Comparison of ENCODE assay signal across 8 mouse cellular contexts in genomic region chr15:96287369-96287975, GRCm38 (mm10). TPM values are rescaled to one million over a fixed set of nuclear protein-coding genes. Genes with fewer than 3 reads are reported as not detected.
A peak's percentile ranks its signal among the peaks of the same experiment; 100 is the strongest.
DNase-seq lines count a peak whose midpoint lies in the region; ATAC-seq and TF ChIP-seq lines count a peak whose summit lies in the region.

TSS of gene Arid2 (plus strand) at chr15:96287518.

- peak; percentile 13; the same call in 1 of the 2 replicates for ATAC-seq in forebrain, embryonic 16.5 days
- peak; percentile 50 for ATAC-seq in lung, postnatal 0 days

- no peaks in the 10 kb centered on the region for H3K27me3 ChIP-seq in ES-Bruce4 (ENCODE audit: control insufficient read depth, insufficient read depth, low read length, poor library complexity, severe bottlenecking)
- no peaks in the 10 kb centered on the region for H3K27me3 ChIP-seq in forebrain, embryonic 16.5 days (replicated peaks; ENCODE audit: control insufficient read depth, insufficient read depth, low read length)
- H3K27me3 ChIP-seq in lung, postnatal 0 days (replicated peaks; ENCODE audit: insufficient read depth, low read length): no peaks in the 10 kb centered on the region

- no peak for TF ChIP-seq EP300 in ES-Bruce4 (IDR thresholded peaks at IDR 0.05; ENCODE audit: insufficient read depth, low read depth, low read length)
- no peak for TF ChIP-seq EP300 in lung, postnatal 0 days (IDR thresholded peaks at IDR 0.05)

- DNase-seq in cerebellum, adult 11-12 months: peak; percentile 77
- peak; percentile 74 to 88 for DNase-seq in heart, postnatal 36 days
- DNase-seq in layer of hippocampus, adult 8-10 months (ENCODE audit: low spot score in 2 of 2): peak in 1 of 2 experiments; percentile 55
- DNase-seq in lung, postnatal 0 days (ENCODE audit: low spot score): peak; percentile 91
- DNase-seq in ovary, postnatal 10 days (ENCODE audit: low spot score): peak; percentile 65
- peak; percentile 76 to 78 for DNase-seq in thymus, postnatal 36 days

- TF ChIP-seq POLR2A in ES-Bruce4 (IDR thresholded peaks at IDR 0.05; ENCODE audit: insufficient read depth, low read length): no peak

- H3K9ac ChIP-seq in ES-Bruce4 (ENCODE audit: low read depth, poor library complexity, severe bottlenecking): peak within 1 kb of the TSS; percentile 100
- peak within 1 kb of the TSS; percentile 98 for H3K9ac ChIP-seq in forebrain, embryonic 16.5 days (replicated peaks; ENCODE audit: low read depth, low read length)
- peak within 1 kb of the TSS; percentile 99 for H3K9ac ChIP-seq in lung, postnatal 0 days (replicated peaks; ENCODE audit: low read depth)

- intact Hi-C loops in heart, postnatal 36 days (cut with DNase I): loop anchor here (5.0 to 10.0 kb wide), 3 partner anchors 407 to 960 kb away; partner anchors contain the start of genes Amigo2, Ano6, Pced1b and Slc38a2

- H3K4me2 ChIP-seq in forebrain, embryonic 16.5 days (ENCODE audit: low read length): peak within 1 kb of the TSS; percentile 91
- peak within 1 kb of the TSS; percentile 68 for H3K4me2 ChIP-seq in lung, postnatal 0 days (replicated peaks; ENCODE audit: low read depth, low read length)

- peak within 1 kb of the TSS; percentile 97 for H3K4me3 ChIP-seq in ES-Bruce4 (ENCODE audit: low read depth, low read length)
- H3K4me3 ChIP-seq in forebrain, embryonic 16.5 days (replicated peaks; ENCODE audit: low read length): peak within 1 kb of the TSS; percentile 96
- peak within 1 kb of the TSS; percentile 93 for H3K4me3 ChIP-seq in lung, postnatal 0 days (ENCODE audit: low read depth, low read length)

- WGBS in forebrain, embryonic 16.5 days: 0% methylated on average over 37 of the region's 67 CpGs
- 0% methylated on average over 19 of the region's 67 CpGs for WGBS in lung, postnatal 0 days

- TF ChIP-seq CTCF in ES-Bruce4 (IDR thresholded peaks at IDR 0.05; ENCODE audit: low read depth, low read length): no peak
- no peak for TF ChIP-seq CTCF in lung, postnatal 0 days (IDR thresholded peaks at IDR 0.05)

- H3K4me1 ChIP-seq in ES-Bruce4 (ENCODE audit: control insufficient read depth, insufficient read depth, low read length): no peaks in the 10 kb centered on the region
- H3K4me1 ChIP-seq in forebrain, embryonic 16.5 days (replicated peaks; ENCODE audit: control insufficient read depth, insufficient read depth, low read length): peaks cover 25% of the 10 kb centered on the region
- peaks cover 13% of the 10 kb centered on the region for H3K4me1 ChIP-seq in lung, postnatal 0 days (ENCODE audit: insufficient read depth, low read depth, low read length)

- no peaks in the 10 kb centered on the region for H3K9me3 ChIP-seq in ES-Bruce4 (replicated peaks; ENCODE audit: control insufficient read depth, insufficient read depth, low read length, poor library complexity, severe bottlenecking)
- no peaks in the 10 kb centered on the region for H3K9me3 ChIP-seq in forebrain, embryonic 16.5 days (ENCODE audit: control insufficient read depth, low read length)
- no peaks in the 10 kb centered on the region for H3K9me3 ChIP-seq in lung, postnatal 0 days (ENCODE audit: low read length)

- peak within 1 kb of the TSS; percentile 98 for H3K27ac ChIP-seq in ES-Bruce4 (ENCODE audit: insufficient read depth, low read length)
- H3K27ac ChIP-seq in forebrain, embryonic 16.5 days (ENCODE audit: low read length): peak within 1 kb of the TSS; percentile 100
- H3K27ac ChIP-seq in lung, postnatal 0 days (ENCODE audit: low read length): peak within 1 kb of the TSS; percentile 100

- no peaks in the 10 kb centered on the region; the same call in 1 of the 2 replicates for H3K36me3 ChIP-seq in ES-Bruce4 (ENCODE audit: control insufficient read depth, insufficient read depth, low read length, poor library complexity, severe bottlenecking)
- no peaks in the 10 kb centered on the region for H3K36me3 ChIP-seq in forebrain, embryonic 16.5 days (ENCODE audit: control insufficient read depth, insufficient read depth)
- peaks cover 3% of the 10 kb centered on the region; the same call in 1 of the 2 replicates for H3K36me3 ChIP-seq in lung, postnatal 0 days (ENCODE audit: insufficient read depth, low read length)

RNA-seq across cellular contexts. Expression of gene Arid2, which starts in this region (rescaled TPM):
- polyA plus RNA-seq in ES-Bruce4 (2011; ENCODE audit: insufficient read depth, insufficient read length, low read depth, missing spikeins): 78.4 and 81.5 TPM in 2 replicates
- polyA plus RNA-seq in forebrain, embryonic 16.5 days (2015; fragmentation: Nextera tagmentation; extraction: Ambion mirVana): 28.7 and 29.8 TPM in 2 replicates
- 10 to 100 TPM; 23.8 to 25.7 TPM for total RNA-seq in heart, postnatal 36 days (2021)
- total RNA-seq in layer of hippocampus, adult 8-10 months (2022): 10 to 100 TPM; 28.6 to 39.8 (median 35.4) TPM
- 15.3 and 15.7 TPM in 2 replicates for polyA plus RNA-seq in lung, postnatal 0 days (2015; fragmentation: Nextera tagmentation; extraction: Ambion mirVana)
